Mouse (Mus musculus) Patski (cell line): ENCODE results near the gene Chp1. TPM values are rescaled to one million over a fixed set of nuclear protein-coding genes. Genes with fewer than 3 reads are reported as not detected.
A peak's percentile ranks its signal among the peaks of the same experiment; 100 is the strongest.

Source experiments
- ATAC-seq: fragments of 100-300 bp; one replicate; pipeline ENCODE4 v1.8.0; 2021
- CTCF ChIA-PET: fragments of 350-600 bp; sonication (Branson Sonifier 250); formaldehyde crosslinking; loops from one replicate; lab custom pipeline; 2022; ENCODE audit warnings: inconsistent platforms; lab: Charles Lee
- POLR2A ChIA-PET: fragments of 350-600 bp; sonication (Branson Sonifier 250); formaldehyde crosslinking; loops from one replicate; lab custom pipeline; 2022; ENCODE audit warnings: antibody characterized with exemption, inconsistent platforms; lab: Charles Lee
- DNase-seq: peaks from one replicate; pipeline ENCODE4 v3.0.0-alpha.2; 2011; ENCODE audit warnings: low read depth, low spot score
- H3K27me3 ChIP-seq: fragments of 371-371 bp; one replicate; pipeline ENCODE4 v1.5.1; 2021
- CTCF ChIP-seq: fragments of 100-300 bp; IDR thresholded peaks from one replicate; pipeline ENCODE4 v1.5.1; 2021
- in situ Hi-C: fragments of 300-500 bp; cut with MboI; formaldehyde crosslinking; loops from 3 replicates; pipeline ENCODE4 v1.11.1; 2018; ENCODE audit warnings: low pct_unique_long_range_greater_than_20kb, mixed read lengths
- polyA plus RNA-seq: library from polyadenylated mRNA; unstranded; gene quantifications from one replicate; pipeline ENCODE4 v1.2.3, GENCODE M21; 2021

The Chp1 gene
- polyA plus RNA-seq, 1 experiment from 2014 or later = 114 TPM

- no peak for TF ChIP-seq CTCF
- POLR2A ChIA-PET = no interaction called here
- in situ Hi-C loops = loop anchor here (5.0 kb wide), 1 partner anchor 227 kb away; no protein-coding TSS in a partner anchor
- DNase-seq (no peak), ATAC-seq (no peak)
- CTCF ChIA-PET = interaction anchor here (0.6 to 0.7 kb wide), 2 partner anchors 70 to 72 kb away, joined by 3 read pairs; no protein-coding TSS in a partner anchor
- H3K27me3 ChIP-seq = no peaks in the 10 kb centered on the region
Observed at GRCm38 (mm10) chr2:119523836-119524235, 23.7 kb upstream of the Chp1 start.

DNA sequence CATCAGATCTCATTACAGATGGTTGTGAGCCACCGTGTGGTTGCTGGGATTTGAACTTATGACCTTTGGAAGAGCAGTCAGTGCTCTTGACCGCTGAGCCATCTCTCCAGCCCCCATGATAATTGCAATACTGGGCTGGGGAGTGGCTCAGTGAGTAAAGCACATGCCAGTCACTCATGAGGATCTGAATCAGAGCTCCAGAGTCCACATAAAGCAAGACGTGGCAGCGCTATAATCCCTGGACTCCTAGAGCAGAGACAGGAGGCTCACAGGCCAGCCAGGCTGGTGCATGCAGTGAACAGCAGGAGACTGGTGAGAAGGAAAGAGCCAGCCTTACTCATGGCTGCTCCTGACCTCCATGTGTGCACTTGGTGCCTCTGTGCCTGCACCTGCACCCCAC lies 22.1 kb upstream of the Chp1 start:
- peak; percentile 46 for DNase-seq
- ATAC-seq = no peak
- TF ChIP-seq CTCF = no peak
- CTCF ChIA-PET = interaction anchor here (1.1 to 1.3 kb wide), 2 partner anchors 9 kb away, joined by 3 to 4 read pairs; no protein-coding TSS in a partner anchor
- POLR2A ChIA-PET = no interaction called here
- H3K27me3 ChIP-seq = no peaks in the 10 kb centered on the region
- in situ Hi-C loops = no loop called here

DNA sequence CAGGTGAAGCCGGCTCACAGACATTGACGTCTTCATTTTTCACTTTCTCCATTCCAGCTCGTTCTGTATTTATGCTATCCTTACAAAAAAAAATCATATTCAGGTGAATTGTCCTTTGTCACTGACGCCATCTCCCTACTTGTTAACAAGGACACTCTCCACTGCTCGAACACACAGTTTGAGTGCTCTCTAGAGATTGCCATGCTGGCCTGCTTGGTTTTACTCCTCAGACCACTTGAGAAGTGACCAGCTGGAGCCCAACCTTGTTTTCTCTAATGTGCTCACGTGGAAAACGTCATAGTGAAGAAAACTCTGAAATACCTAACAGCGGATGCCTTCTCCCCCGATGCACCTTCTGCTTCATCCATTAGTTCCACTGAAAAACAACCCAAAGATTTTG lies 8.7 kb upstream of the Chp1 start:
- no peak for TF ChIP-seq CTCF
- no peak for ATAC-seq
- ChIA-PET CTCF (no interaction called here), POLR2A (interaction anchor here (0.6 kb wide), 1 partner anchor 122 kb away, joined by 3 read pairs; no protein-coding TSS in a partner anchor)
- H3K27me3 ChIP-seq = no peaks in the 10 kb centered on the region
- in situ Hi-C loops = no loop called here
- DNase-seq = no peak

DNA sequence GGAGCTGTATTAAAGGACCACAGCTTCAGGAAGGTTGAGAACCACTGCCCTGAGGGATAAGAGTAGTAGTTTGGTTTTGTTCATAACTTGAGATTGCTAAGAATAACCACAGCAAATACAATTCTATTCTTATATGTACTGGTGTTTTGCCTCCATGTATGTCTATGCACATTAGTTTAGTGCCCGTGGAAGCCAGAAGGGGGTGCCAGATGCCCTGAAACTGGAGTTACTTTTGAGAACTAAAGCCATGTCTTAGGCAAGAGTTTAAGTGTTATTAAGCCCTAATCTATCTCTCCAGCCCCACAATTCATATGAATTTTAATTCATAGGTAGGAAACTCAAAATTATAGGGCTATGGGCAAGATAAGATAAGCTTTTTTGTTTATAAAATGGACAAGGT lies 5.4 kb upstream of the Chp1 start:
- ATAC-seq (no peak), DNase-seq (no peak)
- H3K27me3 ChIP-seq = no peaks in the 10 kb centered on the region
- in situ Hi-C loops = loop anchor here (5.0 kb wide), 1 partner anchor 40 kb away; no protein-coding TSS in a partner anchor
- TF ChIP-seq CTCF = peak; percentile 81
- POLR2A ChIA-PET = no interaction called here
- CTCF ChIA-PET = interaction anchor here (0.7 to 3.2 kb wide), 9 partner anchors 10 to 52 kb away, joined by 3 to 16 read pairs (median 4); no protein-coding TSS in a partner anchor

DNA sequence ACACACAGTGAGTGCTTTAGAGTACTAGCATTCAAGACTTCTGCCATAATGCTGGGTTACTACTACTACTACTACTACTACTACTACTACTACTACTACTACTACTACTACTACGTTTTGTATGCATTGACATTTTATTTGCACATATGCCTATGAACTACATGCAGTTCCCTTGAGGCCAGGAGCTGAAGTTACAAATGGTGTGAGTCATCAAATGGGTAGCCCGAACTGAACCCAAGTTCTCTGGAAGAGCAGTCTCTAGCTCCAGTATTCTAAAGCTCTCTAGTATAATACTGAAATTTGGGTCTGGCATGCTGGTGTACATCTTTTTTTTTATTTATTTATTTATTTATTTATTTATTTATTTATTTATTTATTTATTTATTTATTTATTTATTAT lies 3.8 kb upstream of the Chp1 start:
- ChIA-PET POLR2A (no interaction called here), CTCF (interaction anchor here (3.2 kb wide), 1 partner anchor 43 kb away, joined by 16 read pairs; no protein-coding TSS in a partner anchor)
- no peak for ATAC-seq
- in situ Hi-C loops = loop anchor here (5.0 kb wide), 1 partner anchor 39 kb away; no protein-coding TSS in a partner anchor
- DNase-seq = no peak
- no peaks in the 10 kb centered on the region for H3K27me3 ChIP-seq
- TF ChIP-seq CTCF = no peak

DNA sequence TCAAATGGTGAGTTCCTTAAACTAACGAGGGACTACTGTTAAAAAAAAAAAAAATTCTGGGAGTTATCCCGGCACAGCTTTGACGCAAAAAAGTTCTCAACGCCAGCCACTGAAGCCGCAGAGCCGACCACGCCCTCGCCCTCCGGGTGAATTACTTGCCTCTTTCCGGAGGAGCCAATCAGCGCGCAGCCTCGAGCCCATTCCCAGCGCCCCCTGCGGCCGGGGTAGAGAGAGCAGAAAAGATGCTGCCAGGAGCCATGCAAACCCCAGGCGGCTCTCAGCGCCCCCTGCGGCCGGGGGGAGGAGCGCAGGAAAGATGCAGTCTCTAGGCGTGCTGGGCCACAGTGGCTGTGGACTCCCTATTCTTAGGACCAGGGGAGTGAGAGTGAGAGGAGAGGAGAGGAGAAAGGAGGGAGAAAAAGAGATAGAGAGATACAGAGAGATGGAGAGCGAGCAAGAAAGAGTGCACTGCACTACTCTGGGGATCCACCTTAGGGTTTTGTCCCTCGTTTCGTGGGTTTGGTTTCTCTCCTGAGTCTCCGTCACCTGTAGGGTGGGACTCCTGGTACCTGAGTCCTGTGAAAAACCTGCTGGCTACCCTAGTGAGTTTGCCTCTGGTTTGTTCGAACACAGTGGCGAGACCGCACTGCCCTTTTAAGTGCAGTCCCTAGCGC lies 512 bp upstream of the Chp1 start:
- in situ Hi-C loops = no loop called here
- TF ChIP-seq CTCF = peak; percentile 100
- ChIA-PET CTCF (interaction anchor here (0.6 to 1.8 kb wide), 7 partner anchors 9 to 48 kb away, joined by 3 to 5 read pairs (median 3); no protein-coding TSS in a partner anchor), POLR2A (interaction anchor here (1.8 to 2.1 kb wide), 2 partner anchors 21 to 47 kb away, joined by 4 to 15 read pairs; no protein-coding TSS in a partner anchor)
- ATAC-seq = peak; percentile 89
- no peaks in the 10 kb centered on the region for H3K27me3 ChIP-seq
- no peak for DNase-seq

- in situ Hi-C loops = no loop called here
- no peaks in the 10 kb centered on the region for H3K27me3 ChIP-seq
- DNase-seq (no peak), ATAC-seq (no peak)
- ChIA-PET POLR2A (interaction anchor here (0.6 to 2.1 kb wide), 4 partner anchors 10 to 46 kb away, joined by 3 to 15 read pairs (median 4); no protein-coding TSS in a partner anchor), CTCF (interaction anchor here (1.3 kb wide), 1 partner anchor 10 kb away, joined by 4 read pairs; no protein-coding TSS in a partner anchor)
- TF ChIP-seq CTCF = no peak
Observed at GRCm38 (mm10) chr2:119548371-119548660, 819 bp downstream of the Chp1 start.

DNA sequence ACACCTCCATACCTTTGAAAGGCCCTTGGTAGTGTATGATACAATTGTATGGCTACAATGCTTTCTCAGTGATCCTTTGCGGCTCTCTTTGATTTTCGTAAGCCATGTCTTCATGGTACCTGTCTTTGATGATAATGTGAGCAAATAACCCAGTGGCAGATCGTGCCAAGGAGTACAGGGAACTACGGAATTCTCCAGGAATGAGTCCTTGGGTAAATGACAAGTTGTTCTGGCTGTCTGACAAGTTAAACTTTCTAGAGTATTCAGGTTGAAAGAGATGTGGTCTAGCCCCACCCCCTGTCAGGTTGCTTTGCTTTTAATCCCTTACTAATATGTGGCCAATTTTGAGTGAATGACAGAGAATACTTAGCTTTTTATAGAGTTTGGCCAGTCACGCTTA lies 1.2 kb downstream of the Chp1 start:
- TF ChIP-seq CTCF = no peak
- no peak for DNase-seq

DNA sequence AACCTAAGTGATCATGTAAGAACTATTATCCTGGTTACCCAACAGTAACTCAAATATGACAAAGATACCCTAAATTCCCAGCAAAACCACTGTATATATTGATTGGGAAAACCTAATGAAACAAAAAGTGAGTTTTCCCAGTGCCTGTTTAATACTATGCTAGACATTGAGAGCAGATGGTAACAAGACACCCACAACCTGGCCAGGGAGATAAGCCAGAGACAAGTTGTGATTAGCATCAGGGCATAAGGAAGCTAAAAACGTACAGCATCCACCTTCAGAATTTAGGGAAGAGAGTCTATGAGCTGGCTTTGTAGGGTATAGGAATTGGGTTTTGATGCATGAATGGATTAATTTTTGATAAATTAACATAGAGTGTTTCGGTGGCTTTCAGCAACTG lies 2.2 kb downstream of the Chp1 start:
- ChIA-PET CTCF (interaction anchor here (1.2 kb wide), 1 partner anchor 45 kb away, joined by 3 read pairs; no protein-coding TSS in a partner anchor), POLR2A (no interaction called here)
- no peak for ATAC-seq
- in situ Hi-C loops = no loop called here
- TF ChIP-seq CTCF = no peak
- no peaks in the 10 kb centered on the region for H3K27me3 ChIP-seq
- no peak for DNase-seq

More for the DNA sequence above, 1.2 kb downstream of the Chp1 start:
- ChIA-PET CTCF (interaction anchor here (1.2 kb wide), 1 partner anchor 46 kb away, joined by 3 read pairs; no protein-coding TSS in a partner anchor), POLR2A (interaction anchor here (1.5 to 2.1 kb wide), 2 partner anchors 16 to 45 kb away, joined by 3 to 15 read pairs; no protein-coding TSS in a partner anchor)
- ATAC-seq = no peak
- H3K27me3 ChIP-seq = no peaks in the 10 kb centered on the region
- in situ Hi-C loops = no loop called here

- ATAC-seq = no peak
- in situ Hi-C loops = no loop called here
- no peak for DNase-seq
- POLR2A ChIA-PET = interaction anchor here (1.1 kb wide), 1 partner anchor 9 kb away, joined by 3 read pairs; no protein-coding TSS in a partner anchor
- no peaks in the 10 kb centered on the region for H3K27me3 ChIP-seq
- no peak for TF ChIP-seq CTCF
- CTCF ChIA-PET = interaction anchor here (1.5 kb wide), 1 partner anchor 12 kb away, joined by 3 read pairs; no protein-coding TSS in a partner anchor
Observed at GRCm38 (mm10) chr2:119558039-119558438, 10.5 kb downstream of the Chp1 start.
